Mouse (Mus musculus) lung, postnatal 14 days (tissue): ENCODE measurements around the gene Cd209b.

Experiments used
- DNase-seq: peaks from one replicate; pipeline ENCODE4 v3.0.0; 2021

The Cd209b gene

DNA sequence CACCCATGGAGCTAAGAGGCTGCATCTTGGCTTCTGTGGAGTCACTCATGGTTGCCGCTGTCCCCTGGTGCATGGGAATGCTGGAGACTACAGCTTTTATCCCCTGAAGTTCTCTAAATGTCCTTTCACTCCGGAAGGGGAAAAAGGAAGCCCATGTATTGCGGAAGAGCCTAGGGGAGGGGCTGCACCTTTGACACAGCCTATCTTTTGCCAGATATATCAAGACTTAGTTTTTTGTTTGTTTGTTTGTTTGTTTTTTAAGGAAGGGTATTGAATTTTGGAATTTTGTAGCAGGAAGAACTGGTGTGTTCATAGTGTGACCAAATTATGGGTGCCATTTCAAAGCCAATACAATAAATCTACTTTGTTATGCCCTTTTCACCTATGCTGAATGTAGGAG lies at the start of gene Cd209b:
Cd209b (minus strand) TSS at position 101 of the 400 bp plus-strand sequence.
- no peak for DNase-seq

- DNase-seq, result peak; percentile 2
Measured at GRCm38 (mm10) chr8:3956037-3956436, 29.4 kb upstream of the Cd209b start.

DNA sequence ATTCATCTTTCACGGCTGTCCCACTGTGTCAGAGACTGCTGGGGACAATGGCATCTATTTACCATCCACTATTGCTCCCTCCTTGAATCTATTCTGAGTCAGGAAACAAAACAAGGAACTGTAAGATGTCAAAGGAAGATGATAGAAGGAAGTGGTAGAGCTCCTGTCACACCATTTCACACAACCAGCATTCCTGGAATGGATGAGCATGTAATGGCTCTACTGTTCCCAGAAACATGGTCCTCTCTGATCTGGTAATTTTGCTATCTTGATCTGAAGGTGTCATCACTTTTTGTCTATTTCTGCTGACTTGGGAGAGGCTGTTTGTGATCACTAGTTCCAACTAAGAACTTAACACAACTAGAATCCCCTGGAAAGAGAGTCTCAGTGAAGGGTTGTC lies 28.0 kb upstream of the Cd209b start, which contains the start of gene Cd209c:
Cd209c (minus strand) TSS at position 101 of the 400 bp plus-strand sequence.
- no peak for DNase-seq

DNA sequence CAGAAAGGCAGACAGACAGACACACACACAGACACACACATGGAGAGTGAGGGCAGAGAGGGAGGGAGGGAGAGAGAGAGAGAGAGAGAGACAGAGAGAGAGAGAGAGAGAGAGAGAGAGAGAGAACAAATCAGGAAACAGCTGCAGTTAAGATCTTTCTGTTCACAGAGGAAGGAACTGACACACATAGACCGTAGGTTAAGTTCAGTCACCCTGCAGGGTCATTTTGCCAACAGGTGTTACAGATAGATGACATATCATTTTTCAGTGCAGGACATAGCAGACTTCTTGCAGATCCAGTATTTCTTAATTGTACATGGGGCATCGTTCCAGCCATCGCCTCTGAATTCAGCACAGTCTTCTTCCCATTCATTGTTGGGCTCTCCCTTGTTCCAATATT lies 13.4 kb upstream of the Cd209b start:
- no peak for DNase-seq

GRCm38 (mm10) chr8:3878455-3878854 lies 48.2 kb downstream of the Cd209b start, which contains the start of gene Cd209d:
Gene Cd209d (minus strand): TSS chr8:3878555.
- DNase-seq, result no peak

- DNase-seq, result no peak
Measured at GRCm38 (mm10) chr8:3876121-3876520, 50.5 kb downstream of the Cd209b start.
